Mouse (Mus musculus): ENCODE results near the gene Dad1. TPM values are rescaled to one million over a fixed set of nuclear protein-coding genes. Genes with fewer than 3 reads are reported as not detected.

The Dad1 gene
- total RNA-seq, 2 experiments from 2014 or later, result 65.7 to 66.8 TPM

- intact Hi-C loops (cut with DNase I), result no loop called here
- no peak for DNase-seq
Measured at GRCm38 (mm10) chr14:54190305-54191025, 63.4 kb downstream of the Dad1 start.

GRCm38 (mm10) chr14:54189255-54189654 is 64.6 kb downstream of the Dad1 start:
- intact Hi-C loops (cut with DNase I), result no loop called here
- no peak for DNase-seq

- intact Hi-C loops (cut with DNase I), result no loop called here
Measured at GRCm38 (mm10) chr14:54187211-54187610, 66.7 kb downstream of the Dad1 start.

More at GRCm38 (mm10) chr14:54187211-54187610, 66.7 kb downstream of the Dad1 start:
- no peak for DNase-seq

Other genes with a start within 250 kb of the Dad1 start
- gene Abhd4, start 84 bp upstream of the Dad1 start, total RNA-seq (2021), result 10 to 100 TPM; 14.7 to 20.6 TPM
- not detected for gene Olfr49, start 30.8 kb upstream of the Dad1 start, total RNA-seq (2021)
- 10 to 100 TPM; 48.3 to 54.6 TPM for gene Oxa1l, start 106.7 kb upstream of the Dad1 start, total RNA-seq (2021)
- gene Slc7a7, start 163.7 kb upstream of the Dad1 start, total RNA-seq (2021), result 1 to 10 TPM in 1 of 2 experiments, under 1 TPM in 1; 0.97 to 1.5 TPM
- 10 to 100 TPM; 87.6 to 92.8 TPM for gene Mrpl52, start 172.8 kb upstream of the Dad1 start, total RNA-seq (2021)
- gene Mmp14, start 177.5 kb upstream of the Dad1 start, total RNA-seq (2021), result 10 to 100 TPM; 10.7 to 10.8 TPM
- gene Lrp10, start 210.0 kb upstream of the Dad1 start, total RNA-seq (2021), result 10 to 100 TPM; 34.2 to 36.1 TPM
- not detected for gene Rem2, start 222.0 kb upstream of the Dad1 start, total RNA-seq (2021)

Data from gastrocnemius, postnatal 36 days (tissue).